Mouse (Mus musculus) ovary, postnatal 36 days (tissue): ENCODE data around the gene Alg5.
A peak's percentile ranks its signal among the peaks of the same experiment; 100 is the strongest.

Experiments
- DNase-seq: peaks from one replicate; pipeline ENCODE4 v3.0.0; 2022; ENCODE audit warnings: low spot score, mixed read lengths

Alg5 gene

GRCm38 (mm10) chr3:54793762-54794161, 58.4 kb downstream of the Alg5 start:
- no peak for DNase-seq

- DNase-seq, result no peak
Measured at GRCm38 (mm10) chr3:54795379-54795778, 60.0 kb downstream of the Alg5 start.

- no peak for DNase-seq
Measured at GRCm38 (mm10) chr3:54795806-54796205, 60.5 kb downstream of the Alg5 start.

DNA sequence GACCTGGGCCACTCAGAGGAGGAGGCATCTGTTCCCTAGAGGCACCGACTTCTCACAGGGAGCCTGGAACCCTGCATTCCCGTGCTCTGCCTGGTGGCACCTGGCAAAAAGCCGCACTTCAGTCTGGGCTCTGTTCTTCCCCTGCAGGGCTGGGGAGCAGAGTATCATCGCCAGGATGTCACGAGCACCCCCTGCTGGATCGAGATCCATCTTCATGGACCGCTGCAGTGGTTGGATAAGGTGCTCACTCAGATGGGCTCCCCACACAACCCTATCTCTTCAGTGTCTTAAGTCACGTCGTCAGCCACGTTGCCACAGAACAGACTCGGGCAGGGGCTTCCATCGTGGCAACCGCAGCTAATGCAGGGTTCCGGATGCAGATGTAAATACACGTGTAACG, 61.9 kb downstream of the Alg5 start:
- peak; percentile 58 for DNase-seq
